Mouse (Mus musculus) hindbrain, embryonic 11.5 days (tissue): ENCODE results near the gene Pdk2. TPM values are rescaled to one million over a fixed set of nuclear protein-coding genes. Genes with fewer than 3 reads are reported as not detected.

Experiments
- ATAC-seq: fragments of 200-750 bp; cut with Nextera tagmentation; 2 replicates; pipeline ENCODE4 v1.8.0; 2017; ENCODE audit warnings: mild to moderate bottlenecking, moderate TSS enrichment, moderate library complexity; ENCODE audit not compliant: low FRiP score
- DNase-seq: peaks from one replicate; pipeline ENCODE4 v3.0.0-alpha.2; 2015; ENCODE audit warnings: low spot score
- H3K27ac ChIP-seq: fragments of 300-500 bp; sonication (generic); 2 replicates; pipeline ENCODE4 v1.5.1; 2014; ENCODE audit warnings: mild to moderate bottlenecking, low read depth, low read length
- H3K27me3 ChIP-seq: fragments of 300-500 bp; sonication (generic); 2 replicates; pipeline ENCODE4 v1.6.1; 2014; ENCODE audit warnings: mild to moderate bottlenecking, low read length, moderate library complexity, mixed read lengths; ENCODE audit not compliant: control insufficient read depth, insufficient read depth
- H3K36me3 ChIP-seq: fragments of 300-500 bp; sonication (generic); 2 replicates; pipeline ENCODE4 v1.6.1; 2014; ENCODE audit warnings: mild to moderate bottlenecking, low read length, moderate library complexity, mixed read lengths; ENCODE audit not compliant: control insufficient read depth, insufficient read depth
- H3K4me1 ChIP-seq: fragments of 300-500 bp; sonication (generic); replicated peaks from 2 replicates; pipeline ENCODE4 v1.6.1; 2014; ENCODE audit warnings: low read length, mixed read lengths; ENCODE audit not compliant: control insufficient read depth, insufficient read depth
- H3K4me2 ChIP-seq: fragments of 300-500 bp; sonication (generic); replicated peaks from 2 replicates; pipeline ENCODE4 v1.6.1; 2014; ENCODE audit warnings: mild to moderate bottlenecking, low read depth, low read length
- H3K4me3 ChIP-seq: fragments of 300-500 bp; sonication (generic); 2 replicates; pipeline ENCODE4 v1.5.1; 2014; ENCODE audit warnings: low read depth, low read length
- H3K9ac ChIP-seq: fragments of 300-500 bp; sonication (generic); 2 replicates; pipeline ENCODE4 v1.6.1; 2014; ENCODE audit warnings: low read depth, low read length
- H3K9me3 ChIP-seq: fragments of 300-500 bp; sonication (generic); 2 replicates; pipeline ENCODE4 v1.6.1; 2016; ENCODE audit warnings: low read length; ENCODE audit not compliant: control insufficient read depth
- WGBS: fragments of 180-500 bp; shearing (Covaris S2); extraction: QIAGEN DNeasy Blood & Tissue Kit; methylation state at CpG from one replicate; pipeline ENCODE4 v1.1.7; 2014; 5-methylcytosine and 5-hydroxymethylcytosine counted together
- polyA plus RNA-seq: library from polyadenylated mRNA; unstranded; fragments of >200 nt; fragmentation: Nextera tagmentation; extraction: Ambion mirVana; gene quantifications from 2 replicates; pipeline ENCODE4 v1.2.1, GENCODE M21; 2014

Gene Pdk2
- polyA plus RNA-seq, 1 experiment from 2014 or later: 12.5 TPM

DNA sequence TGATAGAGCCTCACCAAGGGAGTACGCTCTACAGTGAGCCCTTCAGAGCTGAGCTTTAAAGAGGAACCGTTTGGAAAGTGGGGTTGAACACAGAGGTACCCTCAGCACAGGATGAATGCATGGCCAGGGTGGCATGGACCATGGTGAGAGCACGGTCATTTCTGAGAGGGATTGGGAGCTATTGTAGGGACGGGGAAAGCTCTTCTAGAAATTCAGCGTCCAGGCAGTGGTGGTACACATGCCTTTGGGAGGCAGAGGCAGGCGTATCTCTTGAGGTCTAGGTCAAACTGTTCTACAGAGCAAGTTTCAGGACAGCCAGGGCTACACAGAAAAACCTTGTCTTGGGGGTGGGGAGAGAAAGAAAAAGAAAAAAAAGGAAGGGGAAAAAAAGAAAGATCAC is 44.2 kb downstream of the Pdk2 start:
- WGBS: 96% methylated on average over 6 of the region's 6 CpGs
- Histone ChIP-seq H3K4me2 (no peak overlapping the region), H3K4me3 (no peak overlapping the region), H3K27me3 (no peaks in the 10 kb centered on the region), H3K9ac (no peak overlapping the region), H3K4me1 (peaks cover 28% of the 10 kb centered on the region), H3K36me3 (peaks cover 18% of the 10 kb centered on the region), H3K9me3 (no peaks in the 10 kb centered on the region), H3K27ac (no peak overlapping the region)
- ATAC-seq (no peak), DNase-seq (no peak)

DNA sequence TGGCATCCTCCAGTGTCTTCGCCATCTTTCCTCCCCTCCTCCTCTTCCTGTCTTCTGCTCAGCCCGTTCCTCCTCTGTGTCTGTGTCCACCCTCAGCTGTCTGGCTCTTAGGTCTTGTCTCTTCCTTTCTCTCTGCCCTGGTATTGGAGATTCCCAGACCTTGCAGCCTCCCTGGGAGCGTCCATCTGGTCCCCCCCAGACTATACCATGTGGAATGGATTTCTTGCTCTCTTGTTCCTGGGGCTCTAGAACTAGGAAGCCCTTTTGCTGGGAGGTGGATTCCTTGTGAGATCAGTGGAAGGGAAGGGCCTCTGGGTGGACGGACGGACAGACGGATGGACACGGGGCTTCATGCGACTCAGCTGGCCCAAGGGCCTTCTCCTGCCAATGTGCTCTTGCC is 45.1 kb downstream of the Pdk2 start:
- no peak for DNase-seq
- 84% methylated on average over 8 of the region's 8 CpGs for WGBS
- Histone ChIP-seq H3K4me1 (peaks cover 28% of the 10 kb centered on the region), H3K9ac (no peak overlapping the region), H3K9me3 (no peaks in the 10 kb centered on the region), H3K27ac (no peak overlapping the region), H3K36me3 (peaks cover 12% of the 10 kb centered on the region), H3K4me2 (no peak overlapping the region), H3K27me3 (no peaks in the 10 kb centered on the region), H3K4me3 (no peak overlapping the region)
- ATAC-seq: no peak

DNA sequence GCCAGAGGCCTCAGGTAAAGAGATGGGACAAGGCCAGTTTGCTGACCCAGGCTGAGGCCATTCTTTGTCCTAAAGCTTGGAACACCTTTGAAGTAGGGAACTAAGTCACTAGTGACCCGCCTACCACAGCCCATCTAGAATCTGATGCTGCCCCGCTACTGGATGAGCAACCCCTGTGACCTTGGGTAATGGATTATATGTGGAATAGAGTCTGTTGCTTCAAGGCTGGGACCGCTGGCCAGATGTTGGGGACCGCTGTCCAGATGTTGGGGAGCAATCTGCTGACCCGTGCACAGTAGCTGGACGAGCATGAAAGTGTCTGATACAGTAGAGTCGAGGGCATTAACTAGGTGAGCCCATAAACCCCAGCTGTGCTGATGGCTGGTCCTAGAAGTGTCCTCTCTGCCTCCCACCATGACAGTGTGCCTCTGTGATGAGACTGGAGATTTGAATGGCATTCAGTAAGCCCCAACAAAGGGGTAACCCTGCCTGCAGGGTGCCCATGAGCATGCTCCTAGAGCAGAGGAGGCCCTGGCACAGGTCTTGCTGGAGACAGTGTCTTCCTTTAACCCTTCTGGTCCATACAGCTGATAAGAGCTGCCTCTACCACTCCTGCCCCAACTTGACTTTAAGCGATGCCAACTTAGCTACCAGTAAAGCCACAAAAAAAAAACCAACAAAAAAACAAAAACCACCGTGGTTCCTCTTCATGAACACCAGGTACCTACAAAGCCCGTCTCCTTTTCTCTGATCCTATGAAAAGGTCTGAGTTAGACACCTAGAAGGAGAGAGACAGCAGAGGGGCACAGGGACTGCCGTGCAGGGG is 46.0 kb downstream of the Pdk2 start:
- Histone ChIP-seq H3K36me3 (peaks cover 9% of the 10 kb centered on the region), H3K27me3 (no peaks in the 10 kb centered on the region), H3K4me1 (peaks cover 24% of the 10 kb centered on the region), H3K27ac (0 out of 2 replicates have a peak overlapping the region, but pooled peaks have one; percentile 30), H3K9ac (peak overlapping the region; percentile 93), H3K4me3 (peak overlapping the region; percentile 92), H3K9me3 (no peaks in the 10 kb centered on the region), H3K4me2 (peak overlapping the region; percentile 99)
- ATAC-seq: no peak
- WGBS: 86% methylated on average over 11 of the region's 11 CpGs
- no peak for DNase-seq

DNA sequence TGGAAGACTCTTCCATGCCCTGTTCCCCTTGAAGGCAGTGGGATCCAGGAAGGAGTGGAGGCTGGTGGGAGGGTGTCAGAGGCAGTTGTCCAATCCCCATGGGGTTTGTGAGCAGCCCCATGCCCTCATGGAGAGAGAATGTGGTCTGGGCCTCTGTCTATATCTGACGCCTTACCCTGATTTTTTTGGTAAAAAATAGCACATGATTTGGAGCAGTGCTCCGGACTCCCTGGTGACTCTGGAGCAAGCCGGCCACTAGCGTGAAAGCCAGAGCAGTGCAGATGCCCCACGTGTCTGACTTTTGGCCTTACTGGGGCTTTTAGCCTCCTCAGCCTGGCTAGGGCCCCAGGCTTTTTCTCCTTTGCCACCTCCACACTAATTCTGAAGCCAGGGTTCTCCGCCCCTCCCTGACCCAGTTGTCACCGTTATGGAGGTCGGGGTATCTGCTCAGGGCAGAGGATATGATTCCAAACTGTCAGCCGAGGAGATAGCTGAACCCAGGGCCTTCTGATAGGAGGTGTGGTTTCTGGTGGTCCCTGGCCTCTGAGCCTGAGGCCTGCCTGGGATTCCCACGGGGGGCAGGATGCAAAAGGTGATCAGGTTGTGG is 46.8 kb downstream of the Pdk2 start:
- ATAC-seq (no peak), DNase-seq (no peak)
- WGBS: 51% methylated on average over 10 of the region's 10 CpGs
- H3K9ac ChIP-seq: peak overlapping the region; percentile 93
- peak overlapping the region; percentile 92 for H3K4me3 ChIP-seq
- peaks cover 22% of the 10 kb centered on the region for H3K4me1 ChIP-seq
- H3K36me3 ChIP-seq: peaks cover 9% of the 10 kb centered on the region
- H3K4me2 ChIP-seq: peak overlapping the region; percentile 99
- 0 out of 2 replicates have a peak overlapping the region, but pooled peaks have one; percentile 42 for H3K27ac ChIP-seq
- no peaks in the 10 kb centered on the region for H3K27me3 ChIP-seq
- H3K9me3 ChIP-seq: no peaks in the 10 kb centered on the region

DNA sequence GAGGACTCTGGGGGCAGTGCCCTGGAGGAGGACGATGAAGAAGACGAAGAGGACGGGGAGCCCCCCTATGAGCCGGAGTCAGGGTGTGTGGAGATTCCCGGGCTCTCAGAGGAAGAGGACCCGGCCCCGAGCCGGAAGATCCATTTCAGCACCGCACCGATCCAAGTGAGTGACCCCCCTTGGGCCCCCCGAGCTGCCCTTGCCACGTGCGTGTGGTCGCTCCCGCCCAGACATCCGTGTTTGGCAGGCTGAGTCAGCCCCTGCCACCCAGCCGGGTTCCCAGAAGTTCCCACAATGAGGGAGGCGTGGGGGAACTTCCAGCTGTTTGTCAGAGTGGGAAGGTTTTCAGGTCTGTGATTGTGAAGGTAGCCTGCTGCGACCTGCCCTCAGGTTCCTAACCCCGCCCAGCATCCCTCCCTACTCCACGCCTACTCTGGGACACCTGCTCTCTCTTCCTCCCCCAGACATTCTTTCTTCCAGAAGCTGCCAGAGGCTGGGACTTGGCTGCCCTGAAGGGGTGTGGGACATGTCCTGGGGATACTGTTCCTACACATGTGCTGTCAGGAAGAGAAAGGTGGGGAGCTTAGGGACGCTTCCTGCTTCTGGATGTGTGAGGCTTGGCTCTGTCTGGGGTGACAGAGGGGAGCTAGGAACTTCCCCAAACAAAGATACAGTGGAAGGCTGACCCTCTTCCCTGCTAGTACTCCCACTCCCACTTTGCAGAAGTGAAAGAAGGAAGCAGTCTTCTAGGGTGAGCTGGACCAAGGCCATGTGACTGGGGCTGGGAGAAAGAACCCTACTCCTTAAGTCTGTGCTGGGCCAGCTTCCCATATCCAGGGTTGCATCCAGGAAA is 48.2 kb downstream of the Pdk2 start:
- H3K4me2 ChIP-seq: peak overlapping the region; percentile 99
- ATAC-seq (no peak), DNase-seq (peak; percentile 46)
- no peaks in the 10 kb centered on the region for H3K27me3 ChIP-seq
- H3K36me3 ChIP-seq: peaks cover 9% of the 10 kb centered on the region
- H3K9ac ChIP-seq: peak overlapping the region; percentile 93
- peaks cover 29% of the 10 kb centered on the region for H3K4me1 ChIP-seq
- H3K27ac ChIP-seq: 0 out of 2 replicates have a peak overlapping the region, but pooled peaks have one; percentile 30
- WGBS: 3% methylated on average over 22 of the region's 22 CpGs
- H3K4me3 ChIP-seq: peak overlapping the region; percentile 92
- H3K9me3 ChIP-seq: no peaks in the 10 kb centered on the region

DNA sequence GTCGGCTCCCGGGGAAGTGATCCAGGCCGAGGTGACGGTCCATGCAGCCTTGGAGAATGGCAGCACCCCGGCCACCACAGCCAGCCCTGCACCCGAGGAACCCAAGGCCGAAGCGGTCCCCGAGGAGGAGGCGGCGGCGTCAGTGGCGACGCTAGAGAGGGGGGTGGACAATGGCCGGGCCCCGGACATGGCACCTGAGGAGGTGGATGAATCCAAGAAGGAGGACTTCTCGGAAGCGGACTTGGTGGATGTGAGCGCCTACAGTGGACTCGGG is 48.7 kb downstream of the Pdk2 start:
- Histone ChIP-seq H3K9ac (peak overlapping the region; percentile 93), H3K27ac (peak overlapping the region; percentile 62; the same call in 1 of the 2 replicates), H3K4me1 (peaks cover 29% of the 10 kb centered on the region), H3K36me3 (peaks cover 5% of the 10 kb centered on the region), H3K9me3 (no peaks in the 10 kb centered on the region), H3K4me3 (peak overlapping the region; percentile 92), H3K27me3 (no peaks in the 10 kb centered on the region), H3K4me2 (peak overlapping the region; percentile 99)
- under 1% methylated on average over 20 of the region's 20 CpGs for WGBS
- ATAC-seq: no peak
- no peak for DNase-seq

DNA sequence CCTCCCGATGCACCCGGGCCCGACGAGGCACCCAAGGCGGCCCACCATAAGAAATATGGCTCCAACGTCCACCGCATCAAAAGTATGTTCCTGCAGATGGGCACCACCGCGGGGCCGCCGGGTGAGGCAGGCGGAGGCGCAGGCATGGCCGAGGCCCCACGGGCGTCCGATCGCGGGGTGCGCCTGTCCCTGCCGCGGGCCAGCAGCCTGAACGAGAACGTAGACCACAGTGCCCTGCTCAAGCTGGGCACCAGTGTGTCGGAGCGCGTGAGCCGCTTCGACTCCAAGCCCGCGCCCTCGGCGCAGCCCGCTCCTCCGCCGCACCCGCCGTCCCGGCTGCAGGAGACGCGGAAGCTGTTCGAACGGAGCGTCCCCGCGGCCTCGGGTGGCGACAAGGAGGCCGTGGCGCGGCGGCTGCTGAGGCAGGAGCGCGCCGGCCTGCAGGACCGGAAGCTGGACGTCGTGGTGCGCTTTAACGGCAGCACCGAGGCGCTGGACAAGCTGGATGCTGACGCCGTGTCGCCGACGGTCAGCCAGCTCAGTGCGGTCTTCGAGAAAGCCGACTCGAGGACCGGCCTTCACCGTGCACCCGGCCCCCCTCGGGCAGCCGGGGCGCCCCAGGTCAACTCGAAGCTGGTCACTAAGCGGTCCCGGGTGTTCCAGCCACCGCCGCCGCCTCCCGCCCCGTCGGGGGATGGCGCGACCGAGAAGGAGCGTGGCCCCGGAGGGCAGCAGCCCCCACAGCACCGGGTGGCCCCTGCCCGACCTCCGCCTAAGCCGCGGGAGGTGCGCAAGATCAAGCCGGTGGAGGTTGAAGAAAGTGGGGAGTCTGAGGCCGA is 49.3 kb downstream of the Pdk2 start:
- ATAC-seq: no peak
- Histone ChIP-seq H3K27ac (peak overlapping the region; percentile 88), H3K9ac (peak overlapping the region; percentile 93), H3K4me3 (peak overlapping the region; percentile 92), H3K36me3 (peaks cover 4% of the 10 kb centered on the region; the same call in 1 of the 2 replicates), H3K27me3 (no peaks in the 10 kb centered on the region), H3K4me2 (peak overlapping the region; percentile 99), H3K4me1 (peaks cover 29% of the 10 kb centered on the region), H3K9me3 (no peaks in the 10 kb centered on the region)
- under 1% methylated on average over 97 of the region's 99 CpGs for WGBS
- DNase-seq: peak; percentile 66
